Mouse (Mus musculus) midbrain, postnatal 0 days (tissue): ENCODE measurements around the gene Ypel1. TPM values are rescaled to one million over a fixed set of nuclear protein-coding genes. Genes with fewer than 3 reads are reported as not detected.

Source experiments
- ATAC-seq: fragments of 200-750 bp; cut with Nextera tagmentation; 2 replicates; pipeline ENCODE4 v1.8.0; 2017; ENCODE audit warnings: moderate number of reproducible peaks, mild to moderate bottlenecking, moderate TSS enrichment, moderate library complexity; ENCODE audit not compliant: low FRiP score
- DNase-seq: peaks from one replicate; pipeline ENCODE4 v3.0.0-alpha.2; 2015; ENCODE audit warnings: low spot score
- H3K27ac ChIP-seq: fragments of 300-500 bp; sonication (generic); 2 replicates; pipeline ENCODE4 v1.5.1; 2014; ENCODE audit warnings: low read depth, mild to moderate bottlenecking, low read length, mixed read lengths
- H3K27me3 ChIP-seq: fragments of 300-500 bp; sonication (generic); 2 replicates; pipeline ENCODE4 v1.6.1; 2014; ENCODE audit warnings: low read length, control low read depth, mixed read lengths; ENCODE audit not compliant: insufficient read depth
- H3K36me3 ChIP-seq: fragments of 300-500 bp; sonication (generic); 2 replicates; pipeline ENCODE4 v1.6.1; 2014; ENCODE audit warnings: low read length, control low read depth, mixed read lengths; ENCODE audit not compliant: insufficient read depth
- H3K4me1 ChIP-seq: fragments of 300-500 bp; sonication (generic); 2 replicates; pipeline ENCODE4 v1.6.1; 2014; ENCODE audit warnings: mild to moderate bottlenecking, control low read depth, antibody characterized with exemption, low read length, mixed read lengths; ENCODE audit not compliant: insufficient read depth
- H3K4me2 ChIP-seq: fragments of 300-500 bp; sonication (generic); 2 replicates; pipeline ENCODE4 v1.6.1; 2014; ENCODE audit warnings: low read depth, mild to moderate bottlenecking, low read length, mixed read lengths; ENCODE audit not compliant: poor library complexity, severe bottlenecking
- H3K4me3 ChIP-seq: fragments of 300-500 bp; sonication (generic); 2 replicates; pipeline ENCODE4 v1.5.1; 2014; ENCODE audit warnings: low read depth, mild to moderate bottlenecking, low read length, moderate library complexity
- H3K9ac ChIP-seq: fragments of 300-500 bp; sonication (generic); replicated peaks from 2 replicates; pipeline ENCODE4 v1.6.1; 2014; ENCODE audit warnings: mild to moderate bottlenecking, low read length, moderate library complexity, mixed read lengths; ENCODE audit not compliant: poor library complexity, severe bottlenecking
- H3K9me3 ChIP-seq: fragments of 300-500 bp; sonication (generic); 2 replicates; pipeline ENCODE4 v1.6.1; 2016; ENCODE audit warnings: low read length, control low read depth
- CTCF ChIP-seq: IDR thresholded peaks from 2 replicates; pipeline ENCODE4 v1.5.1; 2016; ENCODE audit warnings: antibody characterized with exemption, mild to moderate bottlenecking
- WGBS: fragments of 180-500 bp; shearing (Covaris S2); extraction: QIAGEN DNeasy Blood & Tissue Kit; methylation state at CpG from one replicate; pipeline ENCODE4 v1.1.7; 2014; 5-methylcytosine and 5-hydroxymethylcytosine counted together
- polyA plus RNA-seq: library from polyadenylated mRNA; unstranded; fragments of >200 nt; fragmentation: Nextera tagmentation; extraction: Ambion mirVana; gene quantifications from 2 replicates; pipeline ENCODE4 v1.2.1, GENCODE M21; 2015
- total RNA-seq: library from RNA; depleted of rRNA; stranded (reverse); fragments of >200 nt; gene quantifications from 2 replicates; pipeline ENCODE4 v1.2.3, GENCODE M21; 2014

Gene Ypel1
- total and polyA plus RNA-seq, 2 experiments from 2014 or later: 71.0 to 91.9 TPM

DNA sequence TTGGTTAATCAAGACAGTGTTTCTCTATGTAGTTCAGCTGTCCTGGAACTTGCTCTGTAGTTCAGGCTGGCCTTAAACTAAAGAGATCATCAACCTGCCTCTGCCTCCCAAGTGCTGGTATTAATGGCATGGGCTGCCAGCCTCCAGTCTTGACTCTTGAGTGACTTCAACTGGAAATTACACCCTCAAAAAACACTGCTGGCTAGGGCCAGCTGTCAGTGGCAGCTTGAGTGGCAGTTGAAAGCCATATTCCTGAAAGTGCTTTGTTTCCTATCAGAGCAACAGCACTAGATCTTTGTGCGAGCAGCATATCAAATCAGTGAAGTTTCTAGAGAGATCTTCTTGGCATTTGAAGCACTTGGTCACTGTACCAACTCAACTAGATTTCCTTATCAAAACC, 28.1 kb upstream of the Ypel1 start:
- Histone ChIP-seq H3K9ac (no peak overlapping the region), H3K27ac (no peak overlapping the region), H3K4me3 (no peak overlapping the region), H3K36me3 (peaks cover 45% of the 10 kb centered on the region), H3K27me3 (no peaks in the 10 kb centered on the region), H3K4me2 (no peak overlapping the region), H3K9me3 (no peaks in the 10 kb centered on the region), H3K4me1 (no peaks in the 10 kb centered on the region)
- DNase-seq: no peak
- TF ChIP-seq CTCF: no peak
- no peak for ATAC-seq
- WGBS: 83% methylated on average over 1 of the region's 1 CpGs

DNA sequence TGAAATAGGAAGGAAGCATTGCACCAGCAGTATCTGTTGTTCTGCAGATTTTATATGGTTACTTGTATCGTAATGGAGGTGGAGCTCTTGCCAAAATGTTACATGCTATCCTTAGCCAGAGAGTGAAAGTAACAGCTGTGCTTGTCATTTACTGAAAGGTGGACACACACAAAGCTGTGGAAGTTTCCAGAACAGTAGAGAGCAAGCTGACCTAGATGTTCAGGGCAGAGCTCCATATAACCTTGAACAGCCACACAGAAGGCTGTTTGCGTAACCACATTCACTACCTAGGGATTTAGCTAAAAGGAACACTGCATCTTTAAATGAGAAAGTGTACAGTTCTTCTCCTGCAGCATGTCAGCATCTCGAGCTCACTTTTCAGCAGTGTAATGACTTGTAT, 25.2 kb upstream of the Ypel1 start:
- no peak overlapping the region for H3K4me2 ChIP-seq
- H3K27me3 ChIP-seq: no peaks in the 10 kb centered on the region
- H3K9me3 ChIP-seq: no peaks in the 10 kb centered on the region
- no peak overlapping the region for H3K9ac ChIP-seq
- H3K36me3 ChIP-seq: peaks cover 31% of the 10 kb centered on the region
- TF ChIP-seq CTCF: no peak
- 82% methylated on average over 3 of the region's 3 CpGs for WGBS
- no peak overlapping the region for H3K27ac ChIP-seq
- no peak overlapping the region for H3K4me3 ChIP-seq
- ATAC-seq: no peak
- no peaks in the 10 kb centered on the region for H3K4me1 ChIP-seq
- DNase-seq: no peak

DNA sequence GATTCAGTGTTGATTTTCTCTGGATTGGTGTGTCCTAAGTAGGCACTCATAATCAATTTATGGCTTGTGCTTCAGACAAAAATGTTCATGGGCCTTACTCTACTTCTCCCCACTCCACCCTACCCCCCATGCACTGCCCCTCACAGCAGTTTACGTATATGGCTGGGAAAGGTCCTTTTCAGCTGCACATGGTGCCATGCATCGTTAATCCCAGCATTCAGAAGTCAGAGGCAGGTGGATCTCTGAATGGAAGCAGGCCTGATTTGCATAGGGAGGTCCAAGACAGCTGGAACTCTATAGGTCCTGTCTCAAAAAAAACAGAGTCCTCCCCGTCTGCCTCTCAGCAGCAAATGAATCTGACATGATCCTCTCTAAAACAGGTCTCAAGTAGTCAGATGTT, 24.2 kb upstream of the Ypel1 start:
- Histone ChIP-seq H3K9ac (no peak overlapping the region), H3K9me3 (no peaks in the 10 kb centered on the region), H3K4me1 (no peaks in the 10 kb centered on the region), H3K4me3 (no peak overlapping the region), H3K4me2 (no peak overlapping the region), H3K27ac (no peak overlapping the region), H3K27me3 (no peaks in the 10 kb centered on the region), H3K36me3 (peaks cover 31% of the 10 kb centered on the region)
- DNase-seq: no peak
- WGBS: 21% methylated on average over 3 of the region's 3 CpGs
- ATAC-seq: no peak
- TF ChIP-seq CTCF: no peak

DNA sequence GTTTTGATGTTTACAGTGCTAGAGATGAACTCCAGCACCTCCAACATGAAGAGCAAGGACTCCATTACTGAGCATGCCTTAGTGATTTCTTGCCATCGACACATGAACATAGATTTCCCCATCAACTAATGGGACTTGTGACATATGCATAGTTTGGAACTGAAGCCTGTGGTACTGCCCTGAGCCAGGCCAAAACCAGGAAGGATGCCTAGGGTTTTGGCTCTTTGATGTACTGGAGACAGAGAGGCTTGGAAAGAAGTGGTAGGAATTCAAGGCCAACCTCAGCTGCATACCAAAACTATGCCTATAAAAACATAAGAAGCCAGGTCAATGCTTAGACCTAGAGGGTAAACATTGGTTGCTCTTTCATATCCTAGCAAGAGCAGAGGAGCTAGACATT, 19.6 kb upstream of the Ypel1 start:
- H3K4me3 ChIP-seq: no peak overlapping the region
- WGBS: 94% methylated on average over 1 of the region's 1 CpGs
- H3K27me3 ChIP-seq: no peaks in the 10 kb centered on the region
- no peaks in the 10 kb centered on the region for H3K4me1 ChIP-seq
- DNase-seq (no peak), ATAC-seq (no peak)
- no peak overlapping the region for H3K9ac ChIP-seq
- H3K36me3 ChIP-seq: peaks cover 12% of the 10 kb centered on the region; the same call in 1 of the 2 replicates
- H3K4me2 ChIP-seq: no peak overlapping the region
- H3K27ac ChIP-seq: no peak overlapping the region
- no peaks in the 10 kb centered on the region for H3K9me3 ChIP-seq
- no peak for TF ChIP-seq CTCF

DNA sequence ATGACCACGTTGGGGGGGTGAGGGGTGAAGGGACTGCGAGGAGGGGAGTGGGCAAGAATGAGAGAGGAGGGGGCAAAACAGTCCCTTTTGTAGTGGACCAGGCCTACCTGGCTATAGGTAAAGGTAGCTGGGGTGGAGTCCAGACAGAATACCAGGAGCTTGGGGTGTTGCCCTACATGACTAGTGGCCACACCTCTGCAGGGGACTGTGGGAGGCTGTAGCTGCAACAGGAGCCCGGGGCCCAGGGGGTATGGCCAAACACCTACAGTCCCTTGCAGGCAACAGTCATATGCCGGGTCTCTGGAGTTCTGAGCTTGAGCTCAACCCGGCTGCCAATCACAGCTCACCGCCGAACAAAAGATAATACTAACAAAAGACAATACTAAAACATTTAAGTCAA, 17.4 kb upstream of the Ypel1 start:
- ATAC-seq (no peak), DNase-seq (no peak)
- Histone ChIP-seq H3K9me3 (no peaks in the 10 kb centered on the region), H3K27me3 (no peaks in the 10 kb centered on the region), H3K4me1 (no peaks in the 10 kb centered on the region), H3K9ac (no peak overlapping the region), H3K27ac (no peak overlapping the region), H3K4me3 (no peak overlapping the region), H3K36me3 (peaks cover 6% of the 10 kb centered on the region; the same call in 1 of the 2 replicates), H3K4me2 (no peak overlapping the region)
- WGBS: 85% methylated on average over 7 of the region's 7 CpGs
- TF ChIP-seq CTCF: no peak

DNA sequence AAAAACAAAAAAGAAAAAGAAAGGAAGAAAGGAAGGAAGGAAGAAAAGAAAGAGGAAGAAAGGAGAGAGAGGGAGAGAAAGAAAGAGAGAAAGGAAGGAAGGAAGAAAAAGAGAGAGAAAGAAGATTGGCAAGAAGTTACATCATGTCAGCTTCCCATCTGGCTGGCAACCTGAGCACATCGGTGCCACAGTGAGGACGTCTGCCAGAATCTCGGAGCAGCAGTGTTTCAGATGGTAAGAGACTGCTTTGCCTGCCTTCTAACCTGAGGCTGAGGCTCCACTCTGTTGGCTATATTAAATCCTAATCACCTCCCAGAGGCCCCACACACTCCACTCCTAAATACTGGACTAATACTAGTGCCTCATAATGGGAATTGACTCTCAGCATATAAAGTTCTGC, 15.6 kb upstream of the Ypel1 start:
- Histone ChIP-seq H3K27me3 (no peaks in the 10 kb centered on the region), H3K9ac (no peak overlapping the region), H3K36me3 (0 out of 2 replicates have a peak, but pooled peaks cover 4% of the 10 kb centered on the region), H3K9me3 (no peaks in the 10 kb centered on the region), H3K27ac (no peak overlapping the region), H3K4me1 (no peaks in the 10 kb centered on the region), H3K4me2 (no peak overlapping the region), H3K4me3 (no peak overlapping the region)
- WGBS: 66% methylated on average over 3 of the region's 3 CpGs
- DNase-seq: peak; percentile 45
- no peak for ATAC-seq
- no peak for TF ChIP-seq CTCF
